Mouse (Mus musculus) heart, adult 8-10 months (tissue): ENCODE results near the gene Npnt. TPM values are rescaled to one million over a fixed set of nuclear protein-coding genes. Genes with fewer than 3 reads are reported as not detected.

ENCODE experiments used
- DNase-seq: peaks from one replicate; pipeline ENCODE4 v3.0.0; 2022; ENCODE audit warnings: low spot score
- total RNA-seq, 4 experiments: library from RNA; stranded (reverse); gene quantifications; 2 replicates each; pipeline ENCODE4 v1.2.4; 2022

Npnt gene
- total RNA-seq, 4 experiments from 2014 or later, result 1.4 to 2.4 (median 1.9) TPM

DNA sequence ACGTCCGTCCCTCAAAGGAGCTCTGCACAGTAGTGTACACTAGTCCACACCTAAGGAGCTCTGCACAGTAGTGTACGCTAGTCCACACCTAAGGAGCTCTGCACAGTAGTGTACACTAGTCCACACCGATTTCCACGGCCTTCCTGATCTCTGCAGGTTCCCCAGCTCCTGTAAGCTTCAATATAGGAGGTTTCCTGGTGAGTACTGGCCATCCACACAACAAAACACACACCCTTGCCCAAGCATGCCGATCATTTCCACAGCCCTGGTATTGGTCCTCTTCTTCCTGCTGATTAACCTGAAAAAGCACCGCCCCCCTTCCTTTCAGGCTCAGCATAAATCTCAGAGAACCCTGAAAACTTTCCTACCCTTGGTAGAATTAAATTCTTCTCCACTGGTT, 57.6 kb downstream of the Npnt start:
- no peak for DNase-seq

- no peak for DNase-seq
Measured at GRCm38 (mm10) chr3:132887074-132887848, 62.8 kb downstream of the Npnt start.

DNA sequence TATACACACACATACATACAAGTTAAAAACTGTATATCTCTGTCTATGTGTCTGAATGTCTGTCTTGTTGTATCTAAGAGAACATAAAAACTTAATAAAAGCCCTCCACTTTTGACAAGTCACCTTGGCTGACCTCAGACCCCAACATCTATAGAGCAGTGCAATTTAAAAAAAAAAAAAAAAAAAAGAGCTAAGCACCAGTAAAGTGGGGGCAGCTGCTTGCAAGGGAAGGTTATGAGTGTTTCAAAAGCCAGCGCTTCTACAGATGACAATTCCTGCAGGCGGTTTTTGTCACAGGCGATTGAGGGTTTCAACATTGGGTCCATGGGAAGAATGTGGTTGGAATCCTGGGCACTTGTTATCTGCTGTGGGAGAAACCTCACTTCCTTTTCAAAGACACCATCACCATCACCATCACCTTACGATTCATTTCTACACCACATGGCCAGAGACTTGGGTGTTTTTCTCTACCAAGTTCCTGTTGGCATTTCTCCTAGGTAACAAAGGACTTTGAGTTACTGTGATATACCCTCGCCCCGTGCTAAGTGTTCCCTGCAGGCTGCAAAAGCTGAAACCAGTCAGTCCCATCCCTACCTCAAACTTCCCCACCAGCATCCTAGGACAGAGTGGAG, 63.6 kb downstream of the Npnt start:
- no peak for DNase-seq

DNA sequence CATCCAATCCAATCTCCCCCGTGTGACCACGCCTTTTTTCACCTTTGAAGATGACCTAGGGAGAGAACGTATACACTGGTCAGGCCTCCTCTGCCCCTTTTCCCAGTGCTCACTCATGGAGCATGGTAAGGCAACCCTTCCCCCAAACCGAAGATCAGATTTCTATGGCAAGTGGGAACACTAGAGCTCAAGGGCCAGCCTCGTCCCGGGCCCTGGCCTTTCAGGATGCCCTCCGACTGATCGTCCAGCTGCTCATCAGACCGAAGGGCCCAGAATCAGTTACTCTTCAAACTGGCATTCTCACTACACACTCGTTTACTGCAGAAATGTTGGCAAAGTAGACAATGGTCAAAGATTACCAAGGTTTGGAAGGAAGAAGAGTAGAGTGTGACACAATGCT, 65.6 kb downstream of the Npnt start:
- no peak for DNase-seq

DNA sequence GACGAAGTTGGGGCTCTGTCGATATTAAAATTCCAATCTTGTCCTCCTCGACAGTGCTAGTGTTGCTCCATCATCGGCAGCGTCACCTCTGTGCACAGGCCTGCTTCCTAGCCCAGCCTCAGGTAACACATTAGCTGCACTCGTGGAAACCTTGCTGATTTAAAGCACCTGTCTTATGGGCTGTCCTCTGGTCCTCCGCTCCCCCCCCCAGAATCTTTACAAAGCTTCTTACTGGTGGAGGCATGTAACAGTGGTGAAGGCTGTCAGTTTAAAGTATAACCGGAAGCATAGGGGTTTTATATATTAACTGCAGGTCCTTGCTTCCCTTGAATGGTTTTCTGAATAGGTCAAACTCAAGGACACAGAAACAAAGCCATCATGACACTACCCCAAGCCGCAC, 66.8 kb downstream of the Npnt start:
- DNase-seq, result no peak

GRCm38 (mm10) chr3:132880826-132881225, 69.3 kb downstream of the Npnt start:
- DNase-seq, result no peak

DNA sequence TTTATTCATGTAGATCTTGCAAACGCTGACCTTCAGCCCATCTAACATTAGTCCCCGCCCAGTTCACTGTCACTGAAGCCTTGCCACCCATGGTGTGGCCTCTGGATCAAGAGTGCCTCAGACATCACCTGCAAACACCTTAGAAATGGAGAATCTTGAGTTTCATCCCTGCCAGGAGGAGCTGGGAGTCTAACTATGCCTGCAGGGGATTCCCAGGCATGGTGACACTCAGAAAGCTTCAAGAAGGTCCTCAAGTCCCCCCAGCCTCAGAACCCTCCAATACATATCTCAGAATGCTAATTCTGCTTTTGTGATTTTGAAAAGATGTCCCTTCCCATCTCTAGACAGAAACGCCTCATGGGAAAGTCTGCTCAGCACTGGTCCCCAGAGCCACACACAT, 69.7 kb downstream of the Npnt start:
- no peak for DNase-seq

GRCm38 (mm10) chr3:132876933-132877676, 73.0 kb downstream of the Npnt start:
- DNase-seq, result no peak

GRCm38 (mm10) chr3:132876011-132876708, 73.9 kb downstream of the Npnt start:
- no peak for DNase-seq

GRCm38 (mm10) chr3:132873251-132873650, 76.8 kb downstream of the Npnt start:
- DNase-seq, result no peak

DNA sequence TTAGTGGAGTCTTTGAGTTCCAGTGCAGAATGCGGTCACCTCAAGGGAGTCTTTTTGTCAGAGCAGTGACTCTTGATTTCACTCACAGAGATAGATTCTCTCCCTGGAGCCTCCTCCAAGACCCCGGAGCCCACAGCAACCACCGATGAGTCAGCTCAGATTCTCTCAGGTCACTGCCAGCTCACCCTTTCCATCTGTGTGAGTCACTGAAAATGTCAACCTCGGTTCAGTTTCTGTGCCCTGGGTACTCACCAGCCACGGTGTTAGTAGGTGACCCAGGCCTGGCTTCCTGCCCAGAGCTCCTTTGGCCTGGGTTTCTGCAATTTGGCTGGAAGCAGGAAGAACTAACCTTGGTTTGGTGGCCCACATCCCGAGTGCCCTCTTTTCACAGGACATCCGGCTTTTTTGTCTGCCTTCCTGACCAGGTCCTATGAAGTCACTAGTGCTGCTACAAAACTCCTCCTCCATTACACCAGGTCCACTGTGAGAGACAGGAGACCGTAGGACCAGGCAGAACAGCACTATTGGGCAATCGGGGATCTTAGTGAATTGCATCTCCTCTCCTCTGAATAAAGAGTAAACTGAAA, 78.7 kb downstream of the Npnt start:
- peak; percentile 47 for DNase-seq

DNA sequence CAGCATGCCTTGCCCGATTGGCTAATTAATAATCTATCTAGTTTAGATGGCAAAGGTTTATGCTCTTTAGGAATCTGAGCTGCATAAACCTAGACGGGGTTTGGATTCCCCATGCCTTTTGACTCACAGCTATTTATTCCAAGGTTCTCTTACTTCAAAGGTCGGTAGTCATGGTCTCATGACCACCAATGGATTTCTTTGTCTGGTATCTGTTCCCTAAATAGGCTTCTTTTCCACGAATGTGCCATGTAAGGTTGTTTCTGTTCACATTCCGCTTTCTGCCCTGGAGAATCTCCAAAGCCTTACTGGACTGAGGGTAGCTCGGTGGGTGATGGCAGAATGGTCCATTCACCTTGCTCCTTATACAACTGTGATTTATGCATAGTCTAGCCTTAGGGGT, 80.0 kb downstream of the Npnt start:
- DNase-seq, result no peak

DNA sequence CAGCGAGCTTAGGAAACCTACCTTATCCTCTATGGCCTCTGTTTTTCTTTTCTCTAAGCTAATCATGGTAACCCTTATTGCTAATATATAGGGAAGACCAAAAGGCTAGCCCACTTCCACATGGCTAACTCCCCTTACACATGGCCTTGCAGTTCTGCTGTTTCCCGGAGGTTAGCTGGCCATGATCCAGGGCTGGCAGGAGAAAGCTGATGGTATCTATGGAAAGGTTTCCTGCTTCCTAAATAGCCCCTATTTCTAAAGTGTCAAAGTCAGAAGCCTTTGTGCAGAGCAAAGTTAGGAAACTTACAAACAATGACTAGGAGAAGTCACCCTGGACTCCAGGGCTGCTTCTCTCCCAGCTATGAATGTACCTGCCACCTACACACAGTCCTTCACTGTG, 81.3 kb downstream of the Npnt start:
- peak; percentile 17 for DNase-seq

- no peak for DNase-seq
Measured at GRCm38 (mm10) chr3:132866984-132867383, 83.1 kb downstream of the Npnt start.

GRCm38 (mm10) chr3:132865596-132865995, 84.5 kb downstream of the Npnt start:
- DNase-seq, result no peak

DNA sequence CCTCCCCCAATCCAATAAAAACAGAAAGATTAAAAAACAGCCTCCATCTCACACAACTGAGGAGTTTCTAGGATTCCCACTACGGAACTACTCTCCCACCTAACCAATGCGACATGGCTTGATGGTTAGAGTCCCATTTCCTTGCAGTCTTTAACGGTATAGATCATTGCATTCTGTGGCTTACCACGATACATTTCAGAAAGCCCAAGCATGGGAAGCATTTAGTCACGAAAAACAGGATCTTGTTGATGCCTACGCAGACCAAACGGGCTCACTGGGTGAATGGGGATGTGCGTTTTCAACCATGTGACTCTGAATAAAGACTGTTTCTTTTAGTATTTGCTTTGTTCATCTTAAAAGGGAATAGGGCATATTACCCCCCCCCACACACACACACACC, 85.1 kb downstream of the Npnt start:
- DNase-seq, result no peak

DNA sequence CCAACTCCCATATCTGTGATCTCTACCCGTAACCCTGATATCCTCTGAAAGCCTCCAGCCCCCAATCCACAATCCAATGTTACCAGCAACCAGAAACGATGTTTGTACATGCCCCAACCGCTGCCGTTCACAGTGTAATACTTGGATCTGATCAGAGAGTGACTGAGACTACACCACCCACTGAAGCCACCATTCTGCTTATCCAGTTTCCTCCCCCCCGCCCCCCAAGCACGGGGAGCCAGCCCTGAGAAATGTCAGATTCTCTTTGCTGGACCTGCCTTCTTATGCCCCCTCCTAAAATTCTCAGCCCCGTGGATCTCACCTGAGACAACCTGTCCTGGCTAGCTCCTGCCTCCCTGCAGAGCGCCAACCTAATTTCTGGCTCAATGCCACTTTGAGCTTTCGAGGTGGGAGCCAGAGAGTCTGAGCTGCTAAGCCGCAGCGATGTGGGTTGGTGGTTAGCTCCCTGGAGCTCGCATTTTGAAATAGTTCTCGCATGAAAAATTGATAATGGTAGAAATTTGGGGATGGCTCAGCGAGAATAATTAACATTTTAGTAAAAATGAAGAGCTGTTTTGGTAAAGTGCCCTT, 85.7 kb downstream of the Npnt start:
- DNase-seq, result no peak

DNA sequence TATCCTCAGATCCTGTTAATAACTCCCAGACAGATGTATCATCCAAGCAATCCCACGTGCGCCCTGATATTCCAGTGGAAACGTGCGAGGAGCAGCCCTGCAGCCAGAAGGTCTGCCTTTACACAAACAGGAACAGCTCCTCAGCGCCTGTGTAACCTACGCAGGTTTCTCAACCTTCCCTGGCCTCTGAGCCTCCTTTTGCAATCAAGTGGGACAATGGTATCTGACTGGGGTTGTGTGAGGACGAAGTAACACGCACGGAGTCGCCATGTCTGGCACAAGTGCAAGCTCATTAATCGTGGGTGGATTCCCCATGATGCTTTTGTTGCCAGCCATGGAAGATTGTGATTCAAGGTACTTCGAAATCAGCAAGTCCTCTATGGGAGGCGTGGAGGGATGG, 86.2 kb downstream of the Npnt start:
- DNase-seq, result no peak

DNA sequence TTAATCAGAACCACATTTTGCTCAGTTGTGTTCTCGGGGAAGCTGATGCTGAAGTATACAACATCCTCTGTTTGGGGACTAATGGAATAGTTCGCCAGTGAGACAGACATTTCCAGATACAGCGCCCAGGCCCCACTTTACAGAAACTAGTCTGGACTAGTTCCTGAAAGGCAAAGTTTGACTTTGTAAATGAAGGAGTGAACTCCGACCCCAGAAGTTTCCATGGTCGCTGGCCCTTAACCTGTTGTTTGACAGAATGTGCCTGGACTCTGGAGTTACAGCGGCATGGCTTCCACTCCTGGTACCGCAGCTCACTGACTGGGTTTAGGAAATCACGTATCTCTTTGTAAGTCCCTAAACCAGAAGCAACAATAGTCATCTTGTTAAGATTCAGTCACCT, 89.3 kb downstream of the Npnt start:
- DNase-seq, result no peak

- DNase-seq, result no peak
Measured at GRCm38 (mm10) chr3:132859573-132859972, 90.5 kb downstream of the Npnt start.

DNA sequence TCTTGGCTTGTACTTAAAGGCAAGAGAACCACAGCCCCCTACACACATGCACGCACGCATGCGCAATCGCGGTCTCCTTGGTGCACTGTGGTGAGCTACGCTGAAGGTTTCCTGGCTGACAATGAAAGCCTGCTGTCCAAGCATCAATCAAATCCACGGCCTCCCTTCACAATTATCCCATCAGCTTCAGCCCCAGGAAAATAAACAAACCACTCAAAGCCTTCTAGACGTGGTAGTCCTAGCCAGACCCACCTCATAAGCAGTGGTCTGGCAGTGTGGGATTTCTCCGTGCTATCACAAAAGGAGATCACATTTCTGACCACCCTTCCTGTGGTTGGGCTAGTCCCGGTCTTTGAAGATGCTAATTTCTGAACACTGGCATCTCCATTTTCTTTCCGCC, 91.2 kb downstream of the Npnt start:
- no peak for DNase-seq
